Mouse (Mus musculus) ES-Bruce4 (cell line): ENCODE data around the gene Arid5b.

ENCODE experiments used
- CTCF ChIP-seq: IDR thresholded peaks from one replicate; pipeline ENCODE4 v1.8.1; 2011; ENCODE audit warnings: low read depth, low read length
- EP300 ChIP-seq: IDR thresholded peaks from 2 replicates; pipeline ENCODE4 v1.6.1; 2011; ENCODE audit warnings: low read depth, low read length; ENCODE audit not compliant: insufficient read depth

- TF ChIP-seq CTCF: no peak
- TF ChIP-seq EP300: no peak
Measured at GRCm38 (mm10) chr10:68218678-68219077, 59.9 kb downstream of the Arid5b start.
